Mouse (Mus musculus): ENCODE measurements around the gene Zc3h10. TPM values are rescaled to one million over a fixed set of nuclear protein-coding genes. Genes with fewer than 3 reads are reported as not detected.
A peak's percentile ranks its signal among the peaks of the same experiment; 100 is the strongest.
"Not testable (repeated sequence)": the region's sequence is repeated elsewhere in the genome, so short reads cannot be mapped to it uniquely, and the experiment has no call there.

Gene Zc3h10
- total and polyA plus RNA-seq, 2 experiments from 2014 or later = 8.1 to 24.4 TPM

GRCm38 (mm10) chr10:128493695-128494666 is 53.6 kb downstream of the Zc3h10 start, which contains the start of gene Myl6:
Myl6 (minus strand) TSS chr10:128494145.
- Histone ChIP-seq H3K27ac (ENCODE audit: low read depth) (peak within 1 kb of the TSS; percentile 95), H3K4me2 (ENCODE audit: low read depth, low read length) (peak within 1 kb of the TSS; percentile 82), H3K9me3 (replicated peaks; ENCODE audit: control insufficient read depth, low read length) (no peaks in the 10 kb centered on the region), H3K4me3 (ENCODE audit: low read depth, low read length) (peak within 1 kb of the TSS; percentile 79), H3K4me1 (ENCODE audit: control insufficient read depth, insufficient read depth) (peaks cover 42% of the 10 kb centered on the region), H3K27me3 (ENCODE audit: control insufficient read depth, insufficient read depth, low read length) (no peaks in the 10 kb centered on the region), H3K9ac (replicated peaks; ENCODE audit: low read depth, low read length) (peak within 1 kb of the TSS; percentile 83), H3K36me3 (replicated peaks; ENCODE audit: control insufficient read depth, insufficient read depth, low read length) (peaks cover 30% of the 10 kb centered on the region)
- peak; percentile 90 for TF ChIP-seq EP300 (IDR thresholded peaks at IDR 0.05; ENCODE audit: low read depth)
- peak; percentile 70 for TF ChIP-seq CTCF (IDR thresholded peaks at IDR 0.05; ENCODE audit: low read depth)
- peak; percentile 96 for DNase-seq (ENCODE audit: low spot score)
- WGBS = under 1% methylated on average over 43 of the region's 45 CpGs
- peak; percentile 86 for ATAC-seq (ENCODE audit: insufficient read depth, low read depth)

DNA sequence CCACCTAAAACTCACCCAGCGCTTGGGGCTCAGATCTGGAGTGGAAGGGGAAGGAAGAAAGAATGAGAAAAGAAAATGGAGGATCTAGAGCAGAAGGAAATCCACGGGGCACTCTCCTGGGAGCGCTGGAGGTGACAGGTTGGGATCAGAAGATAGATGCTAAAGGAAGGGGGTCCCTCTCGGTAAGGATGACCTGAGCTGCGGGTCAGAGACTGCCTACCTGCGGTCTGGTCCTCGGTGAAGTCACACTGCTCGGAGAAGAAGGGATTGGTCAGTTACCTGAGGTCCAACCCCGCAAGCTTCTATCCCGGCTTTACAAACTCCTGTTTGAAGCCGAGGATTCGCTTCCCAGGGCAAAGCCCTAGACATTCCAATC is 54.3 kb downstream of the Zc3h10 start:
- peaks cover 37% of the 10 kb centered on the region for H3K36me3 ChIP-seq (replicated peaks; ENCODE audit: control insufficient read depth, insufficient read depth, low read length)
- WGBS = 0% methylated on average over 12 of the region's 12 CpGs
- H3K4me1 ChIP-seq (ENCODE audit: control insufficient read depth, insufficient read depth) = peaks cover 42% of the 10 kb centered on the region
- H3K9ac ChIP-seq (replicated peaks; ENCODE audit: low read depth, low read length) = peak overlapping the region; percentile 83
- peak overlapping the region; percentile 79 for H3K4me3 ChIP-seq (ENCODE audit: low read depth, low read length)
- DNase-seq (ENCODE audit: low spot score) (peak; percentile 33), ATAC-seq (ENCODE audit: insufficient read depth, low read depth) (peak; percentile 1; the same call in 1 of the 2 replicates)
- TF ChIP-seq EP300 (IDR thresholded peaks at IDR 0.05; ENCODE audit: low read depth) = no peak
- TF ChIP-seq CTCF (IDR thresholded peaks at IDR 0.05; ENCODE audit: low read depth) = no peak
- no peaks in the 10 kb centered on the region for H3K27me3 ChIP-seq (ENCODE audit: control insufficient read depth, insufficient read depth, low read length)
- H3K4me2 ChIP-seq (ENCODE audit: low read depth, low read length) = peak overlapping the region; percentile 82
- peak overlapping the region; percentile 95 for H3K27ac ChIP-seq (ENCODE audit: low read depth)
- H3K9me3 ChIP-seq (replicated peaks; ENCODE audit: control insufficient read depth, low read length) = no peaks in the 10 kb centered on the region

DNA sequence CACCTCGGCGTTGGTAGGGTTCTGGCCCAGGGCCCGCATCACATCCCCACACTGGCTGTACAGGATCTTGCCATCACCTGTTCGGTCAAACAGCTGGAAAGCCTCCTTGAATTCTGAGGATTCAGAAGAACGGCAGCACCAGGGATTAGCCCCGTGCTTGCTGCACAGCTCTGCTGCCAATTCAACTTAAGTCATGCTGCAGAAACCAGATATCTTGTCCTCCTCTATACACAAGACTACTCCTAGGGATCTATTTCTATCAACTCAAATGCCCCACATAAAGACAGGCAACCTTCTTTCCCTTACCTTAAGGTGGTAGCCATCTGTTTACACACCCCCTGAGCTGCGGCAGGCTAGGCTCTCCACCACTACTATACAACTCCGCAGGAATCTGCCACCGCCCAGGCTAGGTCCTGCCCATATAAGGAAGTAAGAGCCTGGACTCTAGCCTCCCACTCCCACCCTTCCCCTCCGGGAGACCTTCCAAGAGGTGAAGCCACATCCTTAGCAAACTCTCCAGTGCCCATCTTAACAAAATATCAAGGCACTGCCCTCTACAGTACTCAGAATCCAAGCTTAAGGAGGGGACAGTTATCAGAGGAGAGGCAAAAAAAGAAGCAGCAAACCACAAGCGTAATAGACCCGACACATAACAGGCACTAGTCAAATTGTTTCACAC is 54.8 kb downstream of the Zc3h10 start:
- Histone ChIP-seq H3K27ac (ENCODE audit: low read depth) (peak overlapping the region; percentile 95), H3K36me3 (replicated peaks; ENCODE audit: control insufficient read depth, insufficient read depth, low read length) (peaks cover 42% of the 10 kb centered on the region), H3K9ac (replicated peaks; ENCODE audit: low read depth, low read length) (peak overlapping the region; percentile 83), H3K27me3 (ENCODE audit: control insufficient read depth, insufficient read depth, low read length) (no peaks in the 10 kb centered on the region), H3K9me3 (replicated peaks; ENCODE audit: control insufficient read depth, low read length) (no peaks in the 10 kb centered on the region), H3K4me3 (ENCODE audit: low read depth, low read length) (peak overlapping the region; percentile 79), H3K4me1 (ENCODE audit: control insufficient read depth, insufficient read depth) (peaks cover 42% of the 10 kb centered on the region), H3K4me2 (ENCODE audit: low read depth, low read length) (peak overlapping the region; percentile 82)
- TF ChIP-seq CTCF (IDR thresholded peaks at IDR 0.05; ENCODE audit: low read depth) (no peak), EP300 (IDR thresholded peaks at IDR 0.05; ENCODE audit: low read depth) (no peak)
- 5% methylated on average over 12 of the region's 12 CpGs for WGBS
- peak; percentile 54 for ATAC-seq (ENCODE audit: insufficient read depth, low read depth)
- DNase-seq (ENCODE audit: low spot score) = peak; percentile 93

DNA sequence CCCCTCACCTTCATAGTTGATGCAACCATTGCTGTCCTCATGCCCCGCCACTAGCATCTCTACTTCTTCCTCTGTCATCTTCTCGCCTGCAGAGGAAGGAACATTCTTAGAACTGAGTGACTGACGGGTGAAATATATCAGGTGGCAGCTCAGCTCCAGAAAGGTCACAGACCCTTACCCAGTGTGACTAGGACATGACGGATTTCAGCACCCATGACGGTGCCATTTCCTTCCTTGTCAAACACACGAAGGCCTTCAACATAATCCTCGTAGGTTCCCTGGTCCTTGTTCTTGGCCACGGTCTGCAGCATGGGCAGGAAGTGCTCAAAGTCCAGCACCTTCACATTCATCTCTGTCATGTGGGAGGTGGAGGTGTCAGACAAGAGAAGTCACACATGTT is 55.5 kb downstream of the Zc3h10 start:
- peaks cover 42% of the 10 kb centered on the region for H3K4me1 ChIP-seq (ENCODE audit: control insufficient read depth, insufficient read depth)

More for the DNA sequence above, 55.5 kb downstream of the Zc3h10 start:
- H3K36me3 ChIP-seq (replicated peaks; ENCODE audit: control insufficient read depth, insufficient read depth, low read length) = peaks cover 49% of the 10 kb centered on the region
- peak overlapping the region; percentile 95 for H3K27ac ChIP-seq (ENCODE audit: low read depth)
- not testable (repeated sequence) for H3K9me3 ChIP-seq (replicated peaks; ENCODE audit: control insufficient read depth, low read length); H3K27me3 ChIP-seq (ENCODE audit: control insufficient read depth, insufficient read depth, low read length); DNase-seq (ENCODE audit: low spot score); ATAC-seq (ENCODE audit: insufficient read depth, low read depth)
- WGBS = 6% methylated on average over 8 of the region's 8 CpGs
- H3K9ac ChIP-seq (replicated peaks; ENCODE audit: low read depth, low read length) = peak overlapping the region; percentile 83
- H3K4me2 ChIP-seq (ENCODE audit: low read depth, low read length) = peak overlapping the region; percentile 82
- peak overlapping the region; percentile 79 for H3K4me3 ChIP-seq (ENCODE audit: low read depth, low read length)

Small RNAs within 50 kb of the gene (microRNA-seq; reads per million reads assigned to microRNA genes)
- gene Gm47275 = not detected
- not detected for gene Mir6916
- gene Mir6917 = not detected

Other genes starting within 250 kb of the Zc3h10 start
- gene Il23a, start 249.0 kb downstream of the Zc3h10 start, total RNA-seq (2014; rRNA removed; ENCODE audit: low replicate concordance) = 6.6 and 6.8 TPM in 2 replicates
- gene Il23a, start 249.0 kb downstream of the Zc3h10 start, polyA plus RNA-seq (2015; fragmentation: Nextera tagmentation; extraction: Ambion mirVana) = 4.7 and 5.2 TPM in 2 replicates
- 19.6 and 24.1 TPM in 2 replicates for gene Pan2, start 244.4 kb downstream of the Zc3h10 start, total RNA-seq (2014; rRNA removed; ENCODE audit: low replicate concordance)
- 12.5 and 13.4 TPM in 2 replicates for gene Pan2, start 244.4 kb downstream of the Zc3h10 start, polyA plus RNA-seq (2015; fragmentation: Nextera tagmentation; extraction: Ambion mirVana)
- 24.7 and 49.9 TPM in 2 replicates for gene Cnpy2, start 225.3 kb downstream of the Zc3h10 start, total RNA-seq (2014; rRNA removed; ENCODE audit: low replicate concordance)
- 170 and 190 TPM in 2 replicates for gene Cnpy2, start 225.3 kb downstream of the Zc3h10 start, polyA plus RNA-seq (2015; fragmentation: Nextera tagmentation; extraction: Ambion mirVana)
- gene Cs, start 210.0 kb downstream of the Zc3h10 start, total RNA-seq (2014; rRNA removed; ENCODE audit: low replicate concordance) = 796 and 830 TPM in 2 replicates
- 590 and 625 TPM in 2 replicates for gene Cs, start 210.0 kb downstream of the Zc3h10 start, polyA plus RNA-seq (2015; fragmentation: Nextera tagmentation; extraction: Ambion mirVana)
- gene Coq10a, start 178.8 kb downstream of the Zc3h10 start, total RNA-seq (2014; rRNA removed; ENCODE audit: low replicate concordance) = 35.2 and 36.9 TPM in 2 replicates
- gene Coq10a, start 178.8 kb downstream of the Zc3h10 start, polyA plus RNA-seq (2015; fragmentation: Nextera tagmentation; extraction: Ambion mirVana) = 52.9 and 61.2 TPM in 2 replicates
- 14.3 and 17.6 TPM in 2 replicates for gene Ankrd52, start 170.7 kb downstream of the Zc3h10 start, total RNA-seq (2014; rRNA removed; ENCODE audit: low replicate concordance)
- 4.2 and 4.5 TPM in 2 replicates for gene Ankrd52, start 170.7 kb downstream of the Zc3h10 start, polyA plus RNA-seq (2015; fragmentation: Nextera tagmentation; extraction: Ambion mirVana)
- not detected in 2 replicates for gene Slc39a5, start 146.5 kb downstream of the Zc3h10 start, total RNA-seq (2014; rRNA removed; ENCODE audit: low replicate concordance)
- gene Slc39a5, start 146.5 kb downstream of the Zc3h10 start, polyA plus RNA-seq (2015; fragmentation: Nextera tagmentation; extraction: Ambion mirVana) = not detected in 2 replicates
- gene Nabp2, start 136.3 kb downstream of the Zc3h10 start, total RNA-seq (2014; rRNA removed; ENCODE audit: low replicate concordance) = 28.1 and 34.6 TPM in 2 replicates
- gene Nabp2, start 136.3 kb downstream of the Zc3h10 start, polyA plus RNA-seq (2015; fragmentation: Nextera tagmentation; extraction: Ambion mirVana) = 55.5 and 56.1 TPM in 2 replicates
- 27.1 and 27.3 TPM in 2 replicates for gene Rnf41, start 136.1 kb downstream of the Zc3h10 start, total RNA-seq (2014; rRNA removed; ENCODE audit: low replicate concordance)
- gene Rnf41, start 136.1 kb downstream of the Zc3h10 start, polyA plus RNA-seq (2015; fragmentation: Nextera tagmentation; extraction: Ambion mirVana) = 21.9 and 24.0 TPM in 2 replicates
- gene Smarcc2, start 88.5 kb downstream of the Zc3h10 start, total RNA-seq (2014; rRNA removed; ENCODE audit: low replicate concordance) = 40.8 and 42.1 TPM in 2 replicates
- 31.9 and 32.9 TPM in 2 replicates for gene Smarcc2, start 88.5 kb downstream of the Zc3h10 start, polyA plus RNA-seq (2015; fragmentation: Nextera tagmentation; extraction: Ambion mirVana)
- 606 and 830 TPM in 2 replicates for gene Myl6, start 53.6 kb downstream of the Zc3h10 start, total RNA-seq (2014; rRNA removed; ENCODE audit: low replicate concordance)
- 791 and 823 TPM in 2 replicates for gene Myl6, start 53.6 kb downstream of the Zc3h10 start, polyA plus RNA-seq (2015; fragmentation: Nextera tagmentation; extraction: Ambion mirVana)
- gene Myl6b, start 49.1 kb downstream of the Zc3h10 start, total RNA-seq (2014; rRNA removed; ENCODE audit: low replicate concordance) = 3.2 and 4.8 TPM in 2 replicates
- 4.6 and 4.9 TPM in 2 replicates for gene Myl6b, start 49.1 kb downstream of the Zc3h10 start, polyA plus RNA-seq (2015; fragmentation: Nextera tagmentation; extraction: Ambion mirVana)
- gene Esyt1, start 21.9 kb downstream of the Zc3h10 start, total RNA-seq (2014; rRNA removed; ENCODE audit: low replicate concordance) = 38.2 and 41.5 TPM in 2 replicates
- 12.6 and 13.0 TPM in 2 replicates for gene Esyt1, start 21.9 kb downstream of the Zc3h10 start, polyA plus RNA-seq (2015; fragmentation: Nextera tagmentation; extraction: Ambion mirVana)
- 577 and 617 TPM in 2 replicates for gene Rpl41, start 1.5 kb upstream of the Zc3h10 start, total RNA-seq (2014; rRNA removed; ENCODE audit: low replicate concordance)
- gene Rpl41, start 1.5 kb upstream of the Zc3h10 start, polyA plus RNA-seq (2015; fragmentation: Nextera tagmentation; extraction: Ambion mirVana) = 2,108 and 2,189 TPM in 2 replicates
- gene Pa2g4, start 18.2 kb upstream of the Zc3h10 start, total RNA-seq (2014; rRNA removed; ENCODE audit: low replicate concordance) = 50.2 and 58.2 TPM in 2 replicates
- gene Pa2g4, start 18.2 kb upstream of the Zc3h10 start, polyA plus RNA-seq (2015; fragmentation: Nextera tagmentation; extraction: Ambion mirVana) = 72.4 and 74.3 TPM in 2 replicates
- gene Erbb3, start 41.9 kb upstream of the Zc3h10 start, total RNA-seq (2014; rRNA removed; ENCODE audit: low replicate concordance) = 6.9 and 10.6 TPM in 2 replicates
- gene Erbb3, start 41.9 kb upstream of the Zc3h10 start, polyA plus RNA-seq (2015; fragmentation: Nextera tagmentation; extraction: Ambion mirVana) = 3.0 and 3.1 TPM in 2 replicates
- gene Rps26, start 79.0 kb upstream of the Zc3h10 start, total RNA-seq (2014; rRNA removed; ENCODE audit: low replicate concordance) = 1,086 and 1,110 TPM in 2 replicates
- gene Rps26, start 79.0 kb upstream of the Zc3h10 start, polyA plus RNA-seq (2015; fragmentation: Nextera tagmentation; extraction: Ambion mirVana) = 341 and 360 TPM in 2 replicates
- gene Ikzf4, start 98.2 kb upstream of the Zc3h10 start, total RNA-seq (2014; rRNA removed; ENCODE audit: low replicate concordance) = 0.11 and 1.4 TPM in 2 replicates
- gene Ikzf4, start 98.2 kb upstream of the Zc3h10 start, polyA plus RNA-seq (2015; fragmentation: Nextera tagmentation; extraction: Ambion mirVana) = 0.52 and 0.59 TPM in 2 replicates
- gene Suox, start 126.3 kb upstream of the Zc3h10 start, total RNA-seq (2014; rRNA removed; ENCODE audit: low replicate concordance) = 17.2 and 21.4 TPM in 2 replicates
- gene Suox, start 126.3 kb upstream of the Zc3h10 start, polyA plus RNA-seq (2015; fragmentation: Nextera tagmentation; extraction: Ambion mirVana) = 11.9 and 12.5 TPM in 2 replicates
- 68.1 and 75.3 TPM in 2 replicates for gene Rab5b, start 148.5 kb upstream of the Zc3h10 start, total RNA-seq (2014; rRNA removed; ENCODE audit: low replicate concordance)
- gene Rab5b, start 148.5 kb upstream of the Zc3h10 start, polyA plus RNA-seq (2015; fragmentation: Nextera tagmentation; extraction: Ambion mirVana) = 51.2 and 54.8 TPM in 2 replicates
- gene Pmel, start 156.4 kb upstream of the Zc3h10 start, total RNA-seq (2014; rRNA removed; ENCODE audit: low replicate concordance) = 7.7 and 23.2 TPM in 2 replicates
- gene Pmel, start 156.4 kb upstream of the Zc3h10 start, polyA plus RNA-seq (2015; fragmentation: Nextera tagmentation; extraction: Ambion mirVana) = 2.0 and 3.0 TPM in 2 replicates
- gene Cdk2, start 157.3 kb upstream of the Zc3h10 start, total RNA-seq (2014; rRNA removed; ENCODE audit: low replicate concordance) = 71.8 and 74.7 TPM in 2 replicates
- gene Cdk2, start 157.3 kb upstream of the Zc3h10 start, polyA plus RNA-seq (2015; fragmentation: Nextera tagmentation; extraction: Ambion mirVana) = 50.9 and 53.0 TPM in 2 replicates
- gene Dgka, start 197.1 kb upstream of the Zc3h10 start, total RNA-seq (2014; rRNA removed; ENCODE audit: low replicate concordance) = 4.8 and 6.8 TPM in 2 replicates
- gene Dgka, start 197.1 kb upstream of the Zc3h10 start, polyA plus RNA-seq (2015; fragmentation: Nextera tagmentation; extraction: Ambion mirVana) = 4.8 and 5.2 TPM in 2 replicates
- 37.1 and 49.2 TPM in 2 replicates for gene Pym1, start 200.1 kb upstream of the Zc3h10 start, total RNA-seq (2014; rRNA removed; ENCODE audit: low replicate concordance)
- gene Pym1, start 200.1 kb upstream of the Zc3h10 start, polyA plus RNA-seq (2015; fragmentation: Nextera tagmentation; extraction: Ambion mirVana) = 13.7 and 16.5 TPM in 2 replicates
- 5.1 and 9.0 TPM in 2 replicates for gene Mmp19, start 243.1 kb upstream of the Zc3h10 start, total RNA-seq (2014; rRNA removed; ENCODE audit: low replicate concordance)
- 1.00 and 1.5 TPM in 2 replicates for gene Mmp19, start 243.1 kb upstream of the Zc3h10 start, polyA plus RNA-seq (2015; fragmentation: Nextera tagmentation; extraction: Ambion mirVana)

Measured in heart, postnatal 0 days (tissue).